In the genomic region with DNA sequence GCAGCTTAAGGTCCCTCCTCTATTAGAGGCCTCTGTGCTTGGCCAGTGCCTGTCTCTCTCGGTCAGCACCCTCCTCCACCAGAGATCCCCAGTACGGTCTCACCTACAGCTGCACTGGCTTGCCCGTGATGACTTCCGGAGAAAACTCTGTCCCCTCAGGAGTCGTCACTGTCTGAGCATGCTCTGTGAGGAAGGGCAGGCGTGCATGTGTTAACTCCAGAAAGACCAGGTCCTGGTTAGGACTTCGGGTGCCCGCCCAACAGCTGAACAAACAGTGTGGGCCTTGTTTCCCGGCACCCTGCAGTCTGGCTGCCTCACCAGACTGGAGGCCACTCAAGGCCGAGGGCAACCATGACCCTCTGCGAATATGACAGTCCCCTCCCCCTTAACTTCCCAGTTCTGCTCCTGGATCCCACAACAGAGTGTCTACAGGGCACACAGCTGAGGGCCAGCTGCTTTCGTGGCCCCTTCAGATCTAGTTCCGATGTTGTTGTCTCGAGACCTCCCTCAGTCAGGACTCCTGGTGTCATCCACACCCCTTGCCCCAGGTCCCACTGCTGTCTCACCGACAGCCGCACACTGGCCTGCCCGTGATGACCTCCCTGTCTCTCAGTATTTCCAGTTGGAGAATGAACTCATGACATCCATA, we compare ENCODE assay signal across 9 mouse cellular contexts. TPM values are rescaled to one million over a fixed set of nuclear protein-coding genes. Genes with fewer than 3 reads are reported as not detected.
DNase-seq lines count a peak whose midpoint lies in the region; ATAC-seq and TF ChIP-seq lines count a peak whose summit lies in the region.
"Had no signal": no experiment of that assay in that cellular context is flagged by ENCODE, and none has a peak within 500 bp of the region (broad histone marks: within the 10 kb centered on the region; RNA-seq: fewer than 3 reads in every experiment).

No protein-coding gene starts in this region.

- H3K27me3 ChIP-seq in heart, embryonic 11.5 days (ENCODE audit: control insufficient read depth, insufficient read depth, low read length): no peaks in the 10 kb centered on the region
- H3K27me3 ChIP-seq in limb, embryonic 14.5 days (ENCODE audit: control insufficient read depth, insufficient read depth, low read length): no peaks in the 10 kb centered on the region

- no peak for ATAC-seq in heart, embryonic 11.5 days (replicated peaks; ENCODE audit: insufficient number of reproducible peaks, low FRiP score, low TSS enrichment)
- no peak; the same call in 1 of the 2 replicates for ATAC-seq in limb, embryonic 14.5 days (ENCODE audit: low FRiP score, low read depth)
- no peak for ATAC-seq in CD4-positive, CD25-positive, alpha-beta regulatory T cell, adult 4 months

- H3K4me2 ChIP-seq in heart, embryonic 11.5 days: no peak overlapping the region
- H3K4me2 ChIP-seq in limb, embryonic 14.5 days (replicated peaks; ENCODE audit: low read depth, low read length, severe bottlenecking): peak overlapping the region; percentile 26; the same call in 1 of the 2 replicates

- DNase-seq in heart, adult 18-20 months: peak; percentile 56 to 65
- DNase-seq in retina, postnatal 1 day: peak; percentile 38
- DNase-seq in retina, embryonic 14.5 days (ENCODE audit: low spot score): no peak
- DNase-seq in limb, embryonic 14.5 days (ENCODE audit: low spot score): no peak
- DNase-seq in right cerebral cortex, postnatal 4 days: no peak
- no peak for DNase-seq in right cerebral cortex, adult 2 months (ENCODE audit: low spot score in 2 of 2)
- DNase-seq: adrenal gland, postnatal 10 days had no signal

- 51% methylated on average over 17 of the region's 17 CpGs for WGBS in heart, embryonic 11.5 days (ENCODE audit: insufficient replicate concordance)
- 51% methylated on average over 17 of the region's 17 CpGs for whole genome bisulfite sequencing in limb, embryonic 14.5 days

- H3K4me3 ChIP-seq in heart, embryonic 11.5 days (ENCODE audit: low read depth, low read length): no peak overlapping the region
- H3K4me3 ChIP-seq in limb, embryonic 14.5 days (replicated peaks; ENCODE audit: low read length): no peak overlapping the region

- H3K27ac ChIP-seq in heart, embryonic 11.5 days (ENCODE audit: low read depth, low read length): no peak overlapping the region
- 0 out of 2 replicates have a peak overlapping the region, but pooled peaks have one; percentile 38 for H3K27ac ChIP-seq in limb, embryonic 14.5 days (replicated peaks; ENCODE audit: low read depth, low read length)

- H3K4me1 ChIP-seq in heart, embryonic 11.5 days (ENCODE audit: control insufficient read depth, insufficient read depth, low read length): 0 out of 2 replicates have a peak, but pooled peaks cover 4% of the 10 kb centered on the region
- H3K4me1 ChIP-seq in limb, embryonic 14.5 days (ENCODE audit: control insufficient read depth, insufficient read depth, low read length): peaks cover 7% of the 10 kb centered on the region

- TF ChIP-seq POLR2A in limb, embryonic 14.5 days (IDR thresholded peaks at IDR 0.05; ENCODE audit: borderline replicate concordance, extremely low read depth, insufficient read depth, insufficient read length): no peak

- H3K36me3 ChIP-seq in heart, embryonic 11.5 days (ENCODE audit: control insufficient read depth, insufficient read depth, low read length): no peaks in the 10 kb centered on the region
- no peaks in the 10 kb centered on the region for H3K36me3 ChIP-seq in limb, embryonic 14.5 days (ENCODE audit: control insufficient read depth, insufficient read depth, low read length)

- H3K9me3 ChIP-seq in heart, embryonic 11.5 days (replicated peaks; ENCODE audit: control insufficient read depth, low read length): no peaks in the 10 kb centered on the region
- H3K9me3 ChIP-seq in limb, embryonic 14.5 days (ENCODE audit: control insufficient read depth, low read length): no peaks in the 10 kb centered on the region

- no peak overlapping the region for H3K9ac ChIP-seq in heart, embryonic 11.5 days (ENCODE audit: low read depth, low read length)
- H3K9ac ChIP-seq in limb, embryonic 14.5 days (ENCODE audit: low read depth, low read length, severe bottlenecking): peak overlapping the region; percentile 36; the same call in 1 of the 2 replicates

RNA-seq across cellular contexts. Expression of gene Wnt7b, which starts 23.8 kb away (rescaled TPM):
- under 1 TPM; 0.10 to 0.28 TPM for total RNA-seq in heart, adult 18-20 months (2021)
- 0.52 and 1.5 TPM in 2 replicates for polyA plus RNA-seq in heart, embryonic 11.5 days (2014; fragmentation: Nextera tagmentation; extraction: Ambion mirVana)
- polyA plus RNA-seq in limb, embryonic 14.5 days (2012; rRNA removed): 22.4 and 24.7 TPM in 2 replicates
- polyA plus RNA-seq in limb, embryonic 14.5 days (2014; fragmentation: Nextera tagmentation; extraction: Ambion mirVana): 40.0 and 46.0 TPM in 2 replicates
- not detected for polyA plus RNA-seq in CD4-positive, CD25-positive, alpha-beta regulatory T cell, adult 4 months (2017; shearing (Covaris generic))

Comparison
In these comparisons a context has a peak if more than half of its experiments do, and no peak if none do; other contexts are left out.
1. DNase-seq: peak in heart, adult 18-20 months (2 of 2) and retina, postnatal 1 day (single experiment); none in retina, embryonic 14.5 days (single experiment), limb, embryonic 14.5 days (single experiment), right cerebral cortex, postnatal 4 days (single experiment) and right cerebral cortex, adult 2 months (0 of 2).